Mouse (Mus musculus) spleen, postnatal 36 days (tissue): Measurements from ENCODE around the gene Ppp4r3b.
A peak's percentile ranks its signal among the peaks of the same experiment; 100 is the strongest.

ENCODE experiments used
- DNase-seq, 2 experiments: peaks; one replicate each; pipeline ENCODE4 v3.0.0; 2022; ENCODE audit warnings: low spot score in 2 of 2, mixed read lengths in 1 of 2

Ppp4r3b gene

GRCm38 (mm10) chr11:29238047-29238446 lies 65.4 kb downstream of the Ppp4r3b start:
- no peak for DNase-seq

- no peak for DNase-seq
These were observed 65.9 kb downstream of the Ppp4r3b start for GRCm38 (mm10) chr11:29238551-29238950.

- no peak for DNase-seq
These were observed 66.7 kb downstream of the Ppp4r3b start for GRCm38 (mm10) chr11:29239353-29239752.

GRCm38 (mm10) chr11:29241961-29242360 lies 69.3 kb downstream of the Ppp4r3b start:
- no peak for DNase-seq

- no peak for DNase-seq
These were observed 73.3 kb downstream of the Ppp4r3b start for GRCm38 (mm10) chr11:29245988-29246387.

GRCm38 (mm10) chr11:29246883-29247650 lies 74.4 kb downstream of the Ppp4r3b start, which contains the start of gene Cfap36:
Gene Cfap36, minus strand, starts transcription at chr11:29247409.
- DNase-seq, result peak; percentile 91 to 93

GRCm38 (mm10) chr11:29247725-29248124 lies 75.0 kb downstream of the Ppp4r3b start:
- no peak for DNase-seq

- DNase-seq, result no peak
These were observed 75.7 kb downstream of the Ppp4r3b start for GRCm38 (mm10) chr11:29248386-29248785.

- no peak for DNase-seq
These were observed 82.0 kb downstream of the Ppp4r3b start for GRCm38 (mm10) chr11:29254643-29255042.

- no peak for DNase-seq
These were observed 95.1 kb downstream of the Ppp4r3b start for GRCm38 (mm10) chr11:29267824-29268223.
